Mouse (Mus musculus) midbrain, embryonic 10.5 days (tissue): Measurements from ENCODE around the gene Sypl. TPM values are rescaled to one million over a fixed set of nuclear protein-coding genes. Genes with fewer than 3 reads are reported as not detected.

Experiments used
- polyA plus RNA-seq: library from polyadenylated mRNA; unstranded; fragments of >200 nt; fragmentation: Nextera tagmentation; extraction: Ambion mirVana; gene quantifications from 2 replicates; pipeline ENCODE4 v1.2.1, GENCODE M21; 2016

Sypl gene
- polyA plus RNA-seq, 1 experiment from 2014 or later = 47.7 TPM

Other genes with a start within 250 kb of the Sypl start
- gene Nampt, start 134.3 kb upstream of the Sypl start, polyA plus RNA-seq = 36.0 and 40.9 TPM in 2 replicates
- not detected in 2 replicates for gene Cdhr3, start 139.0 kb downstream of the Sypl start, polyA plus RNA-seq
- gene Atxn7l1, start 193.8 kb downstream of the Sypl start, polyA plus RNA-seq = 10.0 and 10.6 TPM in 2 replicates